Mouse (Mus musculus) kidney, postnatal 36 days (tissue): Measurements from ENCODE around the gene Trim9.
A peak's percentile ranks its signal among the peaks of the same experiment; 100 is the strongest.

Source experiments
- DNase-seq, 2 experiments: peaks; one replicate each; pipeline ENCODE4 v3.0.0; 2021 to 2022; ENCODE audit warnings: mixed read lengths in 2 of 2

Trim9 gene

DNA sequence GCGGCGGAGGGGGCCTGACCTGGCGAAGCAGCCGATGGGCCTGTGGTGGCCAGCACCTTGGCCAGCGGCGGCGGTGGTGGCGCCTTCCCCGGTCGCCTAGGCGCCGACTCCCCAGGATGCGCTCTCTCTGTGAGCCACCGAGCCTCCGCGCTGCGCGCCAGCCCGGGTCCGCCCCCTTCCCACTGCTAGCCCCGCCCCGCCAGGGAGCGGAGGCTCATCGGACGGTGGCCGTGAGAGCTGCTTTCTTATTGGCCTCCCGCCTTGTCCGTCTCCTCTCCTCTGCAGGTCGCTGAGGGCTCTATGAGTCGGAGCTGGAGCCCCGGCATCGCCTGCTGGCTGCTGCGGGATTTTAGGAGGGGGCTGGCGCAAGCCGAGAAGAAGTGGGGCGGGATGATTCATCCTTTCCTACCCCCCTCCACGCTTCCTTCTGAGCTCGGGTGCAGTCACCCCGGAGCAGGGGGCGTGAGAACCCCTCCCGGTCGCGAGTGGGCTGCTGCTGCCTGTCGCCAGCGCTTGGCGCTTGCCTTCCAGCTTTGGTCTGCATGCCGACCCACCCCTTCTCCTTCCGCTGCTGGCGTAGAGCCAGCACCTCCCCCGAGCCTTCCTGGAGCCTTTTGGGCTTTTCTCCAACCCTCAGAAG lies at the start of gene Trim9:
TSS of gene Trim9 (minus strand) at position 413 of the 640 bp plus-strand sequence.
- DNase-seq = peak; percentile 91 to 93

DNA sequence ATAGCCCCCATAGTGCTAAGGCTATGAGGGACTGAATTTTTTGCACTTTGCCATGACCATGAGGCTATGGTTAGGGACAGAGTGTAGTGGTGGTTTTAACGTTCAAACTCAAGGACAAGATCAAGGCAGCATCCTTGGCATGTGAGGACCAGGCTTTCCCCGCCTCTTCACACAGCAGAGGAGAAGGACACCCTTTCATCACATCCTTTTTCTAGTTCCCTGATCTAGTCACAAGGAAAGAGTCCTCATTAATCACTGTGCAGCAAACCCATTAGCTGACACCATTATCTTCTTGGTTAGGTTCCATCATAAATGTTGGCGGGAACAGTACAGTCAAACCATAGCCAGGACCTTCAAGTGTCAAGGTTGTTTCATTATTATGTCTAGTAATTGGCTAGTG lies 47.6 kb upstream of the Trim9 start:
- no peak for DNase-seq

DNA sequence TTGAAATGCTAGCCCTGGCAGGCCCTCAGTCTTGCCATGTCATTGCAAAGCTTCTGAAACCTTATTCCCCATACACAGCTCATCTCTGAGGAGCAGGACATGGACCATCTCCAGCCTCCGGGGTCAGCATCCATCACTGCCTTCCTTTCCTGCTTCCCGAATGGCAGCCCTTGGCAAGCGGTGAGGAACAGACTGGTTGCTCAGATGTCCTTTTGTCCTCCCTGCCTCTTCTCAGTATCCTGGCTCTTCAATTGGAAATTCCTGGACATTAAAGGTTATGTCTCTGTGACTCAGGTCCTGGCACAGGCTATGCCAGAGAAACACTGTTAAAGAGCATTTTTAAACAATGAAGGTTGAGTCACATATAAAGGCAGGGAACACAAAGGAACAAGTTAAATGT lies 43.8 kb upstream of the Trim9 start:
- peak; percentile 3 to 14 for DNase-seq

DNA sequence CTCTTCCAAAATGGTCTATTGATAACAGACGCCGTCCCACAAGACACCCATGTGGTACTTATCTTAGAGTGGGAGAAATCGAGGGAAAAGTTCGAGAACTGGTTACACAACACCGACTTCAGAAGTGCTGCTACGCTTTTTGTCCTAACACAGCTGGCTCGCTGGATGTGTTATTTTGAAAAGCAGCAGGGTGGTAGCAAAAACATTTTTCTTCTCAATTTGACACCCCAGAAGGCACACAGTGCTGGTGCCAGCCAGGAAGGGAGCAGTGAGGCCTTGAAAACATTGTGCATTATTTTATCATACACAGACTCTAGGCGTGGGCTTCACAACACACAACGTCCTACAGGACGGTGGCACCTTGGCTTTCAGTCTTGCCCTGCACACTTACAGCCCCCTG lies 27.6 kb upstream of the Trim9 start:
- DNase-seq = no peak

DNA sequence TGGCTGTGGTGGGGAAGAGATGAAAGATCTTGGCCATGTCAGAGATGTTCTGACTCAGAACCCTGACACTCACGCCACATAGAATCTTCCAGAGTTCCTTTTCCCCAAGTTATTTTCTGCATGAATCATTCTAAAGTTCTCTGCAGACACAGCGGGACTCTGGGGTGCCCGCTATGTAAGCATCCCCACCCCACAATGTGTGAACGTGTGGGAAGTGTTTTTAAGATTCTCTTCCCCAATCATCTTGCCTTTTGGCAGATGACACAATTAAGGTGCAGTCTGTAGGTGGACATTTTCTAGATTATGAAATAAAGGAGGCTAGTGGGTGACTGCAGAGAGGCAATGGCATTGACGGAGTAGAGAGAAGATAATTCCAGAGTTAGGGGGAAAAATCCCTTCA lies 25.5 kb upstream of the Trim9 start:
- DNase-seq = no peak

DNA sequence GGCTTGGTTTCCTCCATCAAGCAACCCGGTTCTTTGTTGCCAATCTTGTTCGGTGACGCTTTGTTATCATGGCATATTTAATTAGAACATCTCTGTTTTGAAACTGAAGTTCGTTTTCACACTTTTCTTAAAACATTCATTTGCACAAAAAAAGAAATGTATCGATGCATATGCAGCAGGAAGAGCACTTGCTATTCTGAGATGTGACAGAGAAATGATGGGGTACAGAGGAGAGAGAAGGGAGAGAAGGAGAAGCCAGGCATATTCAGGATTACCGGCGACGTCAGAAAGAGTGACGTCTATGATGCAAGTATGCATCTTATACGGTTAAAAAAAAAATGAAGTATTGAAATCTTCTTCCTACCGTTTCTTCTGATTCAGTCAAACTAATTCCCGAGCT lies 21.9 kb upstream of the Trim9 start:
- DNase-seq = no peak

DNA sequence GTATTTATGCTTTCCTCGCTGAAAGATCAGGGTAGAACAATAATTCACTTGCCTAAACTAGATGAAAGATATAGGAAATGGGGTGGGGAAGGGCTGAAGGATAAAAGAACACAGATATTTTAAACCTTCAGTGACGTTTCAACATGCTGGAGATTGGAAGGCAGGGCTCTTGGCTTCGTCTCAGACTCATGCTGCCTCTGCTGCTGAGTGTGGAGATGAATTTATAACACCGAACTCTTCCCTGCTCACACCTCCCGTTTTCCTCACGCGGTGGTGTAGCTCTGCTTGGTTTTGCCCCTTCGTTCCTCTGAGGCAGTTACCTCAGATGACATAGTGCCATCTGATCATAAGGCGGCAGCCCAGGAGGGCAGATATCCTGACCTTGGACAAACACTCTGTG lies 21.4 kb upstream of the Trim9 start:
- DNase-seq = no peak

DNA sequence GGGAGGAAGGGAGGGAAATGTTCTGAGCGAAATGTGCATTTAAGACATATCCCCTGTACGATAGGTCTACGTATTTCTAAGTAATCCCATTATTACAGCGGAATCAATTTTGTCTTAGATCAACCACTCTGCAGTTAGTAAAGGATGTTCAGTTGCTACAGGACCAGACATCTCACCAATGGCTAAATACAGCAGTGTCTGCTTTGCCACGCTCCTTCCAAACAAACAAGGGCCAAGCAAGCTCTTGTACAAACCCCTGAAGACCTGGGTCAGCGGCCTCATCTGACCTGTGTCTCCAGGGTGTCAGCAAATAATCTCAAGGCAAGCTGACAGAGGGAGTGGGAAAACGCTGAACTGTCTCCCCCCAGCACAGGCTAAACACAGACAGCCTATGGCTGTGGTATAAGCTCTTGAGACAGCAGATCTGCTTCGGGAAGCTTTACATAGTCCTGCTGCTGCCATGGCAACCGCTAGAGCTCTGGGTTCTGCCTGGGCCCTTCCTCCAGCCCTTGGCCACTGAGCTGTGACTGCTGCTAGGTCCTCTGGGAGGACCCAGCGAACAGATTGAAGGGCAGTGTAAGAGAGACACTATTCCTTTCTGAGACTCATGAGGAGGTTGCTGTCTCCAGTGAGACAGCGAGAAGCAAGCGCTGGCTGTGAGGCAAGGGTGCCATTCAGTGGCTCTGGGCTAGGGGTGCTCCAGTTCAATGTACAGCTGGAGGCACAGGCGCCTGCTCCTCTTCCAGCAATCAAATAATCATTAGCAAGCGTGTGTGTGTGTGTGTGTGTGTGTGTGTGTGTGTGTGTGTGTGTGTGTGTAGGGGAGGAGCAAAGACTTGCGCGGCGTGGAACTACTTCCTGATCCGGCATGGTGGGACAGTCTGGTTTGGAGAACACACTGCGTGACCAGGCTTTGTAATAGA lies 20.2 kb upstream of the Trim9 start:
- DNase-seq = peak; percentile 33 to 55

DNA sequence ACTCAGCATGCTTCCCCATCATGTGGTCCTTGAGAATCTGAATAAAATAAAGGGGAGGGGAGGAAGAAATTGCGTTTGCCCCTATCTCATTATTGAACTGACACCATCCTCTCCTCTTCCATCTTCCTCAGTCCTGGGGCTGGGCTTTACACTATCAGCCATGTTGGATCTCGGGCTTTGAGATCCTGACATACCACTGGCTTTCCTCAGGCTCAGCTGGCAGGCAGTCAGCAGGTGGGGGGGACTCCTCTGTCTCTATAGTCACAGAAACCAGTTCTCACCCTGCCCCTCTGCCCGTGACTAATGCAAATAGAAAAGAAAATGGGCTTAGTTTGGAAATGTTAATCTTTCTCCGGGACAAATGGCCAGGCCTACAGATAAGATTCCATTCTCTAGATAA lies 15.6 kb upstream of the Trim9 start:
- no peak for DNase-seq

DNA sequence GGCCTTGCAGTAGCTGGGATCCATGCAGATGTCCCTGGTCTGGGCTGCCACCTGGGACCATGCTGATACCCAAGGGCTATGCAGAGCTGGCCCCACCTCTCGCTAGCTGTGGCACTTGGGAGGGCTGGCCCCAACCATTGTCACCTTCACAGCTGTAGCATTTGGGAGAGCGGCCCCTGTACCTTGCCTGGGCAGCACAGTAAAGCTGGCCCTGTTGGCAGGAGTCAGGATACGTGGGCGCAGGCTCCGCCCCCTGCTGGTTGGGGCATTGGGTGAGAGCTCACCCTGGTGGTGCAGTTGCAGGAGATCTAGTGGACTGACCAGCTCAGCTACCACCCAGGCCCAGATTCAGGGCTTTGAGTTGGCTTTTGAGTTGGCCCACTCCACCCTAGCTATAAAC lies 12.9 kb upstream of the Trim9 start:
- DNase-seq = peak in 1 of 2 experiments; percentile 19

DNA sequence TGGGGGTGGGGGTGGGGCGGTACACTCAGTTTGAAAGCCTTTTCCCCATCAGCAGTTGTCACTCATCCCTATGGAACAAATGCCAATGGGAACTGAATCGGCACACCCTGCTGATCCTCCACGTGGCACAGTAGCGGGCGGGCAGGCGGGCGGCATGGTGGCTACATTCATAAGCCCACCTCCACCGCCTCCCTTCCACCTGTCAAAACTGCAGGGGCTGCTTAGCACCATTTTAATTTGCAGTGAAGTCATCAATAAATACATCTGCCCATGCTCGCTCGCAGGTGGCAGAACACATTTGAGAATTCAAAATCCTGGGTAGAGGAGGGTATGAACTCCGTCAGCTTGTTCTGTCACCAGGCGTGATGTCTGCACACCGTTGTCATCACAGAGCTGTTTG lies 12.0 kb upstream of the Trim9 start:
- no peak for DNase-seq

DNA sequence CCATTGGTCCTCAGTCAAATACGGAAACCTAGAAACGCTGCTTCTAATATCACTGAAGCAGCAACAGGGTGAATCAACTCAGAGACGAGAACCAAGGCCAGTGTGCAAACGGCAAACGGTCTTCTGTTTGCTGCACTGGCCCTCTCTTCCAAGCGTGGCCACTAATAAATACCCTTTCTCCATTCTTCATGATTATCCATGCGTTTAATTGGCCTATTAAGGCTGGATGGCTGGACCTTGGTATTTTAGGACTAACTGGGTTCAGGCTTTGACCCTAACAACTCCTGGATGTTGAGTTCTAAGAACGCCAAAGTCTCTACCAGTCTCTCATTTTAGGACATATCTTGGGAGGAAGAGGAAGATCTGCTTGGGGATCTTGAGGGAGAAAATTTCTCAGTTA lies 7.5 kb upstream of the Trim9 start:
- no peak for DNase-seq

DNA sequence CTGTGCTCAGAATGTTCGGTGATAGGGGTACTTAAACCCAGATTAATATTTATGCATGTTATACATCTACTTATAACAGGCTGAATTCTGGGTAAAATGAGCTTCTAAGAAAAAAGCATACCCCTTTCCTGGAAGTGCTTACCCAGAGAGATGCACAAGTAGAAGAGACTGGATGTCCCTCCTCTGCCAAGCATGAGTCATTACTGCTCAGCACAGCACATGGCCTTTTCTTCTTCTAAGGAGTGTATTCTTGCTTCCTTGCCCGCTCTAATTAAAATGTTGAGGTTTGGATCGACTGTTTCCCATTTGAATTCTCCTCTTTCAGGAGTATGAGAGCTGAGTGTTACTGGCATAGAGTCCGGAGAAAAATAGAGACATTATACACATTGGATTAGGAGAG lies 3.1 kb upstream of the Trim9 start:
- no peak for DNase-seq

DNA sequence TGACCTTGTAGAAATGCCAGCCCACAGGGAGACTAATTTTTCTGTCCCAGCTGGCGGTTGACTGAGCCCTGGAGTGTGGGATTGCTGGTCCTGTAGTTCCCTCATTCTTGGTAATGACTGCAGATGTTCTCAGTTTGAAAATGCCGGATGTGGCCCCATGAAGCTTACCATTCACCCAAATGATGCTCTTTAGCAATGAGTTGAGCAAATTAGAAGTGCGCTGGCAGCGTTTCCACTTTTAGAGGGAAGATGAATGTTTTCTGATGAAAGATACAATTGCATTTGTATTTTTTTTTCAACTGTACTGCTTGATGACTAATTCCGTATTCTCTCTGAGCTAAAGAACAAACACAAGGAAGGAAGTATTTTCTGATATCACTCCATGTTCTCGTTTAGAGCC lies 2.4 kb upstream of the Trim9 start:
- DNase-seq = no peak

DNA sequence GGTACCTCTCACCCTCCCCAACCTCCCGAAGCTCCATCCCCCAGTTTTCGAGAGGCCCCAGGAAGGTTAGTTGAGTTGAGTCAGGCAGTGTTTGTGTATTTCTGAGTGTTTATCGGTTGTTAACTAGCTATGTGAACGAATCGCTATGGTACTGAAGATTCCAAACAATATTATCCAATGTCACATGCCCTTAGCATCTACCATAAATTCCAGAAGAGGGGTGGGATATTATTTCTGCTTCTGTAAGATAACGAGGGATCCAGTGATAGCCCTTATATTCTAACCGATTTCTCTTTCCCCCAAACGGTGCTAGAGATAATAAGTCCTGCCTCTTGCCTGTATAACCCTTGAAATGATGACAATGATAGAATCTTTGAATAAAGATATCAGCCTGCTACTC lies 612 bp upstream of the Trim9 start:
- DNase-seq = no peak

DNA sequence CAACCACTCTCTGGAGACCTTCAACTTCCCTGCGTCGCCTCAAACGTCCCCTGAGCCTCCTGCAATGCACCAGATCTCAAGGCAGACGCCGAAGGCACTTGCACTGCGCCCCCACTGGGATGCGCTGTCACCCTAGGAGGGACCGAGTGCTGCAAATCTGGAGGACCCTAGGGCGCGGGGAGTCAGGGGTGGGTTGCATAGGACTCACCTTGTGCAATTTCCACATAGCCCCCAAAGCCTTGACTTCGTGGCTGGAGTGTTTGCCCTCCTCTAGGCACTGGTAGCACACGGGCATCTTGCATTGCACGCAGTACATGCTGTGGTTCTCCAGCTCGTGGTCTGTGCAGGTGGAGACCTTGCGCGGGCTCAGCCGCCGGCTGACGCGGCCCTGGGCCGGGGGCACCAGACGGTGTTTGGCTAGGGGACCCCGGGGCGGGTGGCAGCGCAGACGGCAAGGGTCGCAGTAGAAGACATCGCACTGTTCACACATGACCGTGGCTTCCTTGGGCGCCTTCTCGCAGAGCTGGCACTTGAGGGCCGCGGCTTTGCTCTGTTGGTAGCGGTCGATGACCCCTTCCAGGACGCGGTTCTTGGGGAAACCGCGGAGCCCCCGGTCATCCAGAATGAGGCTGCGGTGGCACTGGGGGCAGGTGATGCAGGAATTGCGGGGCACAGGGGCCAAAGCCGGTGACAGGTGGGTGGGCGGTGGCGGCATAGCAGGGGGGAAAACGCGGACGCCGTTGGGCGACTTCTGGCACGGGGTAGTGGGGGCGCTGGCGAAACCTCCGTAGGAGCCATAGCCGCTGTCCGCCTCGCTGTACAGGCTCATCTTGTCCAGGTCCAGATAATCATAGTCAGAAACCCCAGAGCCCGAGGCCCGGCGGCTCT lies 1.0 kb downstream of the Trim9 start:
- peak in 1 of 2 experiments; percentile 2 for DNase-seq

DNA sequence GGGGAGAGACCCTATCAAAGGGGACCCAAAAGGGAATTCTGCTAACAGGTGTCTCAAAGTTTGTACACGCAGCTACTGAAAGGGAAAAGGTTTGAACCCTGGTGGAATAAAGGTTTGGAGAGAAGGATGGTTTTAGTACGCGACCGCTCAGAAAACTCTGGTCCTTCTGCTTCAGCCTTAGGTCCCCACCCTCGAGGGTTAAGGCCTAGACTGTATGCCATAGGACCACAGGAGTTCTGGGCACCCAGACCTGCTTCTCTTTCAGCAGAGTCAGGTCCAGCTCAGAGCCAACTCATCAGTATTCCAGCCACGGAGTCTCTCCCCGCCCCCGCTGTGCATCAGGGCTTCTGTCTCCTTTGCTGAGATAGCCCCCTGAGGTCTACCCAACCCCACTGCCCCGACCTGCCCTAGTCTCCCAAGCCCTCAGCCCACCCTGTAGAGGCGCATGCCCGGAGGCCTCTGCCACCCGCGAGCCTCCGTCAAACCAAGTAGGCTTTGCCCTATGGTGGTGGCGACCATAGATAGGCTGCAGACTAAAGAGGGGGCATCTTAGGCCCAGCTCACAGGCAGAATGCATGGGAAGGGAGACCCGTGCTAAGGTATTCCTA lies 1.8 kb downstream of the Trim9 start:
- no peak for DNase-seq

DNA sequence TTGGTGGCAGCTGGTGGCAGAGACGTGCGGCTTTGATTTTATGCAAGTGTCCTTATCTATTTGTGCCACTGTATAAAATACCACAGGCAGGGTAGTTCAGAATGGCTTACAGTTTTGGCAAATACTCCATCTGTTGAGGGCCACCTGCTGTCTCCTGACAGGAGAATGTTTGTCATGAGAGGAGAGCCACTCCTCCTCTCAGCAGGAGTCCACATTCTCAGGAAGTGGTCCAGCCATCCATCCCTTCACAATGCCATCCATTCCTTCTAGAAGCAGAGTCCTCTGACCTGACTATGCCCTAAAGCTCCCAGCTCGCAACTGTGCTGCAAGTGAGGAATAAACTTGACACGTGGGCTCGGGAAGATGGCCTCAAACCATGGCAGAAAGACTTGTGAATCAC lies 12.2 kb downstream of the Trim9 start:
- DNase-seq = no peak

DNA sequence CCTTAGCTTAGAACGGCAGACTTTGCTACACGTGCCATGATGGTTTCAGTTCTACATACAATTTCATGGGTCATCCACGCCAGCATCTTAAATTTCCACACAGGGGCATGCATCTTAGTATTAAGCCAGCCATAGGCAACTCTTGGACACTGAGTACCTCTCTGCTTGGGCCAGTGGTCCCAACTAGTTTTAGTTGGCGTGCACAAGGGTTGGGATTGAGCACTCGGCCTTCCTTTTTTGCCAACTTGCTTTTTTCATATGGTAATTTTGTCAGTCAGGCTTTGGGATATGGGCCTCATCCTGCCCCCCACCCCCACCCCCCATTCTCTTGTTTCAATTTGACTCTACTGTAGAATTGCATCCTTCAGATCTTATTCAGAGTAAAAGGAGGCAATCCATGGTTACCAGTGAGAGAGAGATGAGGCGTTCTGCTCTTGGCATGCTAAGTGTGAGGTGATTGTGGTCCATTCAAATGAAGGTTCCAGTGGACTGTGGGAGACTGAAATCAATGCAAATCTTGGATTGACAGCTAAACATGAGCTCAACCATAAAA lies 14.1 kb downstream of the Trim9 start:
- no peak for DNase-seq

DNA sequence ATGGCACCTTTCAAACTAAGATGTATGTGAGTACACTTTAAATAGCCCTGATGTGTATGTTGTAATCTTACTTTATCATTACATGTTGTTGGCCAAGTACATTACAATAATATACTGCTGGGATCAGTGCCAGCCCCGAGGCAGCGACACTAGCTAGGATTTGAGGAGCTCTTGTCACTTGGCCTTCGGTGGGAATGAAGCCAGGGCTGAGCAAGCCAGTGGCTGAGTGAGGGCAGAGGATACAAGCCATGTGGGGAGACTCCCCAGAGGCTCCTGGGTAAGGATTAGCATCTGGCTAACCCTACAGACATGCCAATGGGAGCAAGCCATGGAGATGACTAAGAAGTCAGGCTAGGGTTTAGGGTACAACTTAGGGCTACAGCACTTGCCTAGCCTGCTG lies 18.4 kb downstream of the Trim9 start:
- no peak for DNase-seq

DNA sequence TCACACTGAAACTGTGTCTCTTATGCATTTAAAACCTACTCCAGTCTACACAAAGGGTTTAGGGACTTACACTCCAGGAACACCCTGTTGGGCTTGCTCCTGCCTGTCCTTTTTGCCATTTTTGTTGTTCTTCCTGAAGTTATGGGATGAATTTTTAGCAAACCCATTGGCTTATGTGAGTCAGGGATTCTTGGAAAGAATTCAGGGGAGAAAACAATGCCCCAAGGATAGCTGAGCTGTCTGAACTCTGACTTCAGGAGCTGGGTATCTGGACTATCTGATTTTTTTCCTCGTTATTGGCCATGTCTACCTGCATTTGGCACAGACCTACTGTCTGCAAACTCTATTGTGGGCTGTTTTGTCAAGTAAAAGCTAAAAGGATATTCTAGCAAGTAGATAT lies 20.5 kb downstream of the Trim9 start:
- DNase-seq = no peak

DNA sequence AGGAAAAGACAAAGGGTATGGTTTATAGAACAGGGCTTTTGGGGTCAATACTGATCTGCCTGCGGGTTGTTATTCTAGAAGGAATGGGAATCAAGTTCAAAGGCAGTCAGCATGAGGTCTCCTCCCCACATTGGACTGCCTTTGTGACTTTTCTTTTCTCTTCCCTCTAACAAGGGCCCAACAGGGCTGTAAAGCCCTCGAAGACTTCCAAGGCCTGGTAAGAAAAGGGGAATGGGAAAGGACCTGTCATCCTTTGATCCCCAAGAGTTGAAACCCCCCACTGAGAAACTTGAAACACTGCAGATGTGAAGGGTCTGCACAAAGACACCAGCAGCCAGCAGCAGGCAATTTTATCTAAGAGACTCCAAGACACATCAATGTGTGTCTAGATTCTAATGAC lies 21.0 kb downstream of the Trim9 start:
- no peak for DNase-seq

DNA sequence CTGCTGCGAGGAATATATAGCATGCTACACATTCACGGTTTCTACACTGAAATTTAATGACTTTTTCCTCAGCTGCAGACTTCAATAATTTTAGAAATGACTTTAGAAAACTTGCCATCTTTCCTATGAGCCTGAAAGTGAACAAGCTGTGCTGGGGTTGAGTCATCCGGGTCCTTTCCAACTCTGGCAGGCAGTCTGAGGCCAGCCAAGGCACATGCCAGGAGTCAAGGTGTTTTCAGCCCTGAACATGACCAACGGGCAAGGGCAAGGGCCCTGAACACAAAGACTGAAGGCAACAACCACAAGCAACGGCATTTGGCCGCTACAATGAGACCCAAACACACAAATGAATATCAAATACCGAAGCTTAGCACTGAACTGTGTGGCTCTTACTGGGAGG lies 21.6 kb downstream of the Trim9 start:
- no peak for DNase-seq
